Mouse (Mus musculus) limb, embryonic 15.5 days (tissue): ENCODE results near the gene Iqck. TPM values are rescaled to one million over a fixed set of nuclear protein-coding genes. Genes with fewer than 3 reads are reported as not detected.

ENCODE experiments used
- ATAC-seq: fragments of 200-750 bp; cut with Nextera tagmentation; 2 replicates; pipeline ENCODE4 v1.8.0; 2017; ENCODE audit warnings: low read depth, moderate TSS enrichment; ENCODE audit not compliant: insufficient number of reproducible peaks, low FRiP score, low TSS enrichment
- H3K27ac ChIP-seq: fragments of 300-500 bp; sonication (generic); 2 replicates; pipeline ENCODE4 v1.5.1; 2015; ENCODE audit warnings: moderate library complexity, mild to moderate bottlenecking, inconsistent platforms
- H3K27me3 ChIP-seq: fragments of 300-500 bp; sonication (generic); 2 replicates; pipeline ENCODE4 v1.6.1; 2015; ENCODE audit warnings: inconsistent platforms
- H3K36me3 ChIP-seq: fragments of 300-500 bp; sonication (generic); 2 replicates; pipeline ENCODE4 v1.6.1; 2015; ENCODE audit warnings: inconsistent platforms
- H3K4me1 ChIP-seq: fragments of 300-500 bp; sonication (generic); 2 replicates; pipeline ENCODE4 v1.6.1; 2015; ENCODE audit warnings: inconsistent platforms
- H3K4me2 ChIP-seq: fragments of 300-500 bp; sonication (generic); 2 replicates; pipeline ENCODE4 v1.6.1; 2015; ENCODE audit warnings: mild to moderate bottlenecking, inconsistent platforms
- H3K4me3 ChIP-seq: fragments of 300-500 bp; sonication (generic); 2 replicates; pipeline ENCODE4 v1.5.1; 2015; ENCODE audit warnings: mild to moderate bottlenecking, inconsistent platforms
- H3K9ac ChIP-seq: fragments of 300-500 bp; sonication (generic); 2 replicates; pipeline ENCODE4 v1.6.1; 2015; ENCODE audit warnings: inconsistent platforms
- H3K9me3 ChIP-seq: fragments of 300-500 bp; sonication (generic); 2 replicates; pipeline ENCODE4 v1.6.1; 2016; ENCODE audit warnings: inconsistent platforms
- WGBS: fragments of 180-500 bp; shearing (Covaris S2); methylation state at CpG from one replicate; pipeline ENCODE4 v1.1.7; 2015; 5-methylcytosine and 5-hydroxymethylcytosine counted together
- polyA plus RNA-seq: library from polyadenylated mRNA; unstranded; fragments of >200 nt; fragmentation: Nextera tagmentation; extraction: Ambion mirVana; gene quantifications from 2 replicates; pipeline ENCODE4 v1.2.1, GENCODE M21; 2015

The Iqck gene
- polyA plus RNA-seq, 1 experiment from 2014 or later, result 2.2 TPM

DNA sequence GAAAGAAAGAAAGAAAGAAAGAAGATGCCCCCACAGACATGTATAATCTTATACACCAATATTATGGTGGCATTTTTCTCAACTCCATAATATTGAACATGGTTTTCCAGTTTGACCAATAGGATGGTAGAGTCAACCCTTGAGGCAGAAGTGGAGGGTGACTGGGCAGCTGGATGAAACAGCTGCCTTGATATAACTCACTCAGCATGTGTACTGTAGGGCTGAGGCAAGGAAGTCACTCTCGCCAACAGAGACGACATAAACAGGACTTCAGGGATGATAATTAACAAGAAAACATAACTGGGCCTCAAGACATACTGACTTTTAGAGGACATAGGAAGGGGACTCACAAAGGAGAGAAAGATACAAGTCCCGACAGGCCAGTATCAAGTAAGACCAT, 946 bp upstream of the Iqck start:
- peaks cover 22% of the 10 kb centered on the region for H3K4me1 ChIP-seq
- H3K4me2 ChIP-seq, result peak overlapping the region; percentile 72
- H3K9me3 ChIP-seq, result no peaks in the 10 kb centered on the region
- WGBS, result 12% methylated on average over 3 of the region's 3 CpGs
- H3K4me3 ChIP-seq, result peak overlapping the region; percentile 78
- no peak for ATAC-seq
- peak overlapping the region; percentile 61 for H3K9ac ChIP-seq
- no peaks in the 10 kb centered on the region for H3K27me3 ChIP-seq
- H3K36me3 ChIP-seq, result peaks cover 39% of the 10 kb centered on the region
- no peak overlapping the region for H3K27ac ChIP-seq

GRCm38 (mm10) chr7:118855877-118856304, 339 bp downstream of the Iqck start, which contains the start of gene Knop1:
Gene Knop1, minus strand, starts transcription at chr7:118856254.
- WGBS, result under 1% methylated on average over 46 of the region's 46 CpGs

DNA sequence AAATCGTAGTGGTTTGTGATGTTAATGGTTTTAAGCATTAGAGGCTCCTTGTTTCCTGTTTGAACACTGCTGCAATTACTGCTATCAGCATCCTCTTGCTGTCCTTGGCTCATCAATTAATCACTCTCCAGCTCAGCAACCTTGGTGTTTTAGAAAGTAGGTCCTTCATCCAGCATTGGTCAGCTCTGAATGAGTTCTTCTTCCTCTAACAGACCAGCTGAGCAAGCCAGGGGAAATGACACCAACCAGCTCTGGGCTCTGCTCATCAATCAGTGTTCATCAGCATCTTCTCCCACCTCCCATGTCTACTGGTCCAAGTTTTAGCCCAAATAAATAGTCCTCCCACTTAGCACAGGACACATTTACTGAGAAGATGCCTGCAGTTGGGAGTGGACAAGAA, 3.1 kb downstream of the Iqck start:
- 86% methylated on average over 1 of the region's 1 CpGs for WGBS
- H3K27ac ChIP-seq, result no peak overlapping the region
- H3K4me3 ChIP-seq, result no peak overlapping the region
- H3K9ac ChIP-seq, result no peak overlapping the region
- no peaks in the 10 kb centered on the region for H3K27me3 ChIP-seq
- ATAC-seq, result no peak
- H3K9me3 ChIP-seq, result no peaks in the 10 kb centered on the region
- H3K4me2 ChIP-seq, result no peak overlapping the region
- H3K4me1 ChIP-seq, result peaks cover 15% of the 10 kb centered on the region
- no peaks in the 10 kb centered on the region for H3K36me3 ChIP-seq

More at GRCm38 (mm10) chr7:118855877-118856304, 339 bp downstream of the Iqck start, which contains the start of gene Knop1:
- Histone ChIP-seq H3K27ac (peak within 1 kb of the TSS; percentile 75), H3K4me2 (peak within 1 kb of the TSS; percentile 72), H3K4me1 (peaks cover 18% of the 10 kb centered on the region), H3K9me3 (no peaks in the 10 kb centered on the region), H3K4me3 (peak within 1 kb of the TSS; percentile 78), H3K9ac (peak within 1 kb of the TSS; percentile 61), H3K27me3 (no peaks in the 10 kb centered on the region), H3K36me3 (peaks cover 26% of the 10 kb centered on the region)
- ATAC-seq, result peak; percentile 65

DNA sequence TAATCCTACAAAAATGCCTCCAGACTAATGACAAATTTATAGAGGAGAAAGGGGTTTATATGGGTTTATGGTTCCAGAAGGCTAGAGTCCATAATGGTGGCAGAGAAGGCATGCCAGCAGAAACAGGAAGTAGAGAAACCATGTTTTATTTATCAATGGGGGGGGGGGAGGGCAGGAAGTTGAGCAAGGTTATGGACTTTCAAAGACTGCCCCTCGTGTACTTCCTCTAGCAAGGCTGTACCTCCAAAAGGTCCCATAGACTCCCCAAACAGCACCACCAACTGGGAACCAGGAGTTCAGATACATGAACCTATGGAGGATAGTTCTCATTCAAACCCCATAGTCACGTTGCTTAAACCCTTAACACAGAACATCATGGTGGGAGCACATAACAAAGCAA, 9.8 kb downstream of the Iqck start:
- Histone ChIP-seq H3K9me3 (no peaks in the 10 kb centered on the region), H3K27me3 (no peaks in the 10 kb centered on the region), H3K27ac (no peak overlapping the region), H3K4me2 (no peak overlapping the region), H3K36me3 (no peaks in the 10 kb centered on the region), H3K4me3 (no peak overlapping the region), H3K9ac (no peak overlapping the region), H3K4me1 (no peaks in the 10 kb centered on the region)
- ATAC-seq, result no peak
- 58% methylated on average over 2 of the region's 2 CpGs for WGBS

DNA sequence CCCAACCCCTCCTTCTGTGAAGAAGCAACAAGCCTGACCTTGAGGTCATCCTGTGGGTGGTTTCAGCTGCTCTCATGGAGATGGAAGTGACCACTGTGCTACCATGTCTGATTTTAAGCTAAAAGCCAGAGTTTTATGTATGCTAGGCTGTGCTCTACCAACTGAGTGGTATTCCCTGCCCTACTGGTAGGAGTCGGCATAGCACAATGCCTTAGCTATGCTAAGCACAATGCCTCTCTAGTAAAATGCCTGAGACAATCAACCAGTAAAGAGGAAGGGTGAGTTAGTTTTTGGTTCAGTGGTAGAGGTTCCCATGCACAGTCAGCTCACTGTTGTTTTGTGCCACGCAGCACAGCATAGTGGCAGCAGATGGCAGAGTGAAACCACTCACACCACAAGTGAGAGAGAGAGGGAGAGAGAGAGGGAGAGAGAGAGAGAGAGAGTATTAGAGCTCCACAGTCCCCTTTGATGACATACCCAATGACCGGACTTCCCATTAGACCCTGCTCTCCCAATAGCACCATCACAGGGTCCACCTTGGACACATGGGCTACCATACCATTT, 24.0 kb downstream of the Iqck start:
- Histone ChIP-seq H3K4me3 (no peak overlapping the region), H3K4me2 (no peak overlapping the region), H3K36me3 (no peaks in the 10 kb centered on the region), H3K9ac (no peak overlapping the region), H3K27ac (no peak overlapping the region), H3K4me1 (peaks cover 5% of the 10 kb centered on the region; the same call in 1 of the 2 replicates), H3K27me3 (no peaks in the 10 kb centered on the region), H3K9me3 (no peaks in the 10 kb centered on the region)
- no peak for ATAC-seq
- 85% methylated on average over 3 of the region's 3 CpGs for WGBS

DNA sequence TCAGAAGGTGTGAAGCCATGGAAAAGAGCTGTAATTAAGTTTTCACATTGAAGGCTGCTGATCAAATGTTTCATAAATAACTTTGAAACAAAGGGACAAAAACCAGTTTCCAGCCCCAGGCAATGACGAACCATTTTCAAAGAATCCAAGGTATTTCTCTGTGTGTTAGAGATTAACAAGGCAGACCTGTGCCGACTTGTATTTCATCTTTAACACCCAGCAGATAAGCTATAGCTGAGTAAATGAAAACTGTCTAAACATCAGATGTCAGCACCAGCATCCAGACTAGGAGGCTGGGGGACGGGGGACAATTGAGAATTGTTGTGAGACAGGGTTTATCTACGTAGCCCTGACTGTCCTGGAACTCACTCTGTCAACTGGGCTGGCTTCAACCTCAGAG, 28.4 kb downstream of the Iqck start:
- Histone ChIP-seq H3K36me3 (no peaks in the 10 kb centered on the region), H3K9ac (no peak overlapping the region), H3K27me3 (no peaks in the 10 kb centered on the region), H3K27ac (no peak overlapping the region), H3K4me3 (no peak overlapping the region), H3K4me2 (no peak overlapping the region), H3K9me3 (no peaks in the 10 kb centered on the region), H3K4me1 (peaks cover 6% of the 10 kb centered on the region; the same call in 1 of the 2 replicates)
- no peak for ATAC-seq
- WGBS, result 57% methylated on average over 4 of the region's 4 CpGs

DNA sequence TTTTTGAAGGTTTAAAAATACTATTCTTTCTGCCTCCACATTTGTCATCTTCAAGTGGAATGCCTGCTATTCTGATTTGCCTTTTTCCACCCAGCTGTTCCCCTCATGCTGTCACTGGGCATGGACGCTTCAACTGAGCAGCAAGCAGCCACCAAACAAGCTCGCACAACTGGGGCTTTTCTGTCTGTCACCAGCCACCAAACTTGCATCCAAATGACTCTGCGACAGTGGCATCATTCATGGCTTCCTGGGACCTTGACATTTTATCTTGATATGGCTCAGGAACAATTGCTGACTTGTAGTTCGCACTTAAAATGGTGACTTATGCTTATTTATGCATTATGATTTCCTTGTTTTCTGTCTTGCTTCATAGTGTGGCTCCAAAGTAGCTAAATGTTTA, 29.4 kb downstream of the Iqck start:
- 84% methylated on average over 4 of the region's 4 CpGs for WGBS
- Histone ChIP-seq H3K9me3 (no peaks in the 10 kb centered on the region), H3K27ac (no peak overlapping the region), H3K27me3 (no peaks in the 10 kb centered on the region), H3K36me3 (no peaks in the 10 kb centered on the region), H3K4me3 (no peak overlapping the region), H3K4me2 (no peak overlapping the region), H3K9ac (no peak overlapping the region), H3K4me1 (peaks cover 6% of the 10 kb centered on the region; the same call in 1 of the 2 replicates)
- no peak for ATAC-seq

DNA sequence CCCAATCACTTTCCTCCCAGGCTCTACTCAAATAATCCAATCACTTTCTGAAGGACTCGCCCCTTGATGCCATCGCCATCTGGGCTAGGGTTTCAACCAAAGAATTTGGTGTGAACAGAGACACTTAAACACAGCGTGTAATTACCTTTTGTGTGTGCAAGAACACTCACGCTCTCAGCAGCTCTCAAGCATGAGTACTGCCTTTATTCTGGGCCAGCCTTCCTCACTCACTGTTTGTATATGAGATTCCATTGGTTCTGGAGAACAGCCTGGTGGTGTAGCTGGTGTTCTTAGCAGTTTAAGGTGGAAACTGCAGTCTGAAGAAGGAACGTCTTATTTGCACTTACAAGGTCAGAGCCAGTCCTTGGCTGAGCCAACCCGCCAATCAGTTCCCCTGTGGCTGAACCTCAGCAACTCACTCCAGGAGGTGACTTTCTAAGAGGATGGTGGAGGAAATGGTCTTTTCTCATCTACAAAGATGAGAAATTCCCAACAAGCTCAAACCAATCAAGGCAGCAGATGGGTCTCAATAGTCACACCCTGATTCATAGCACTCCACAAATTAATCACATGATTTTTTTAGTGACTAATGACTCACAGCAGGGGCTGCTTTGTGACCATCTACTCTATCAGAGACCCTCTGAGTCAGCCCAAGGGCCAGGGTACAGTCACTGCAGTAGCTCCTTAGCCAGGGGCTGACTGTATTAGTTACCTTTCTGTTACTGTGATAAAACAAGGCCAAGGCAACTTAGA, 31.9 kb downstream of the Iqck start:
- Histone ChIP-seq H3K4me1 (peaks cover 6% of the 10 kb centered on the region; the same call in 1 of the 2 replicates), H3K4me3 (no peak overlapping the region), H3K4me2 (no peak overlapping the region), H3K36me3 (no peaks in the 10 kb centered on the region), H3K9me3 (no peaks in the 10 kb centered on the region), H3K27ac (no peak overlapping the region), H3K9ac (no peak overlapping the region), H3K27me3 (no peaks in the 10 kb centered on the region)
- 51% methylated on average over 6 of the region's 6 CpGs for WGBS
- no peak for ATAC-seq

GRCm38 (mm10) chr7:118889046-118889680, 33.6 kb downstream of the Iqck start:
- H3K4me2 ChIP-seq, result no peak overlapping the region
- H3K27ac ChIP-seq, result no peak overlapping the region
- peaks cover 2% of the 10 kb centered on the region; the same call in 1 of the 2 replicates for H3K4me1 ChIP-seq
- 16% methylated on average over 3 of the region's 3 CpGs for WGBS
- H3K4me3 ChIP-seq, result no peak overlapping the region
- H3K9me3 ChIP-seq, result no peaks in the 10 kb centered on the region
- H3K27me3 ChIP-seq, result no peaks in the 10 kb centered on the region
- no peak overlapping the region for H3K9ac ChIP-seq
- no peaks in the 10 kb centered on the region for H3K36me3 ChIP-seq
- no peak for ATAC-seq

DNA sequence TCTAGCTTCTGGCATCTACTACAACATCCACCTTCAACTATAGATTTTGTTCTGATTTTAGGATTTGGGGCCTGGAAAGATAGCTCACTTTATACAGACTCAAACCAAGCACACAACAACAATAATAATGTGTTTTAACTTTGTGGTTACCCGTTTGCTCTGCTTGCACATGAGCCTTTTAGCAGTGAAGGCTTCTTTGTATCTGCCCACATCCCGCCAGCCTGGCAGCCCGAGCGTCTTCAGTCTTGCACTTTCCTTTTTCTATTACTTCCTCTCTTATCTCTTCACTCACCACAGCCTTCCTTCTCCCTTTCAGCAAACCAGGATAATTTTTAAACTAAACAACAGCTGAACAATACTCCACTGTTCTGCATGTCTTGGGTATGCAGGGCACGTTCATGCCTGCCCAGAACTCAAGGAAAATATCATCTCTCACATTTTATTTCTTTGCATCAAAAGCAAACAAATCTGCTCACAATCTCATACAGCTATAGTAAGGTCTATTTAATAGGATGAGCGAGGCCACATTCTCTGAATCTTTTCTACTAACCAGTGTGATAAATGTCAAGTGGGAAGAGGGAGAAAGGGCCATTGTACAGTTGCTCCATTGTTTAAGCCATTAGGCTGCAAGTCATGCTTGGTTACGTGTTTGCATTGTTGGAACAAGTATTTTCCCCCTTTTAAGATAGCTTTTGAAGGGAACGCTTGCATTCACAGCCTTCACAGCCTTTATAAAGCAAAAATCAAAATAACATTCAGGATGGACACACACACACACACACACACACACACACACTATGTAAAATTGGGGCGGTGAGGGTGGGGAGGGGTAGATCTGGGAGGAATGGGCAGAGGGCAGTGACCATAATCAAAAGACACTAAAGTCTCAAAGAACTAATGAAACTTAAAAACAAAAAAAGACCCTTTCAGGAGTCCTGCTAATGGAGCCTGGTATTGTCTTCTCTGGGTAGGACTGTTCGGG, 40.2 kb downstream of the Iqck start:
- no peaks in the 10 kb centered on the region for H3K4me1 ChIP-seq
- WGBS, result 68% methylated on average over 10 of the region's 10 CpGs
- H3K27ac ChIP-seq, result no peak overlapping the region; the same call in 1 of the 2 replicates
- ATAC-seq, result no peak
- H3K36me3 ChIP-seq, result no peaks in the 10 kb centered on the region
- H3K4me2 ChIP-seq, result no peak overlapping the region
- no peak overlapping the region for H3K9ac ChIP-seq
- no peaks in the 10 kb centered on the region for H3K27me3 ChIP-seq
- H3K4me3 ChIP-seq, result no peak overlapping the region
- no peaks in the 10 kb centered on the region for H3K9me3 ChIP-seq

DNA sequence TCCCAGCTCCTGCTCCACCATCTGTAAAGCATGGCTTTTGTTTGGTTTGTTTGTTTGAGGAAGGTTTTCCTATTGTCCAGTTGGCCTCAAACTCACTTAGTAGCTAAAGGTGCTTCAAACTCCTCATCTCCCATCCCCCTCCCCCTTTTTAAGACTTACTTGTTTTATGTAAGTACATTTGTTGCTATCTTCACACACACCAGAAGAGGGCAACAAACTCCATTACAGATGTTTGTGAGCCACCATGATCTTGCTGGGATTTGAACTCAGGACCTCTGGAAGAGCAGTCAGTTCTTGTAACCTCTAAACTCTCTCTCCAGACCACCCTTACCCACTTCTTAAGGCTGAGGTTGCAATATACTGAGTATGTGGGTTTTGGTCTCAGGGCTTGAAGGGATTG, 42.5 kb downstream of the Iqck start:
- H3K36me3 ChIP-seq, result no peaks in the 10 kb centered on the region
- ATAC-seq, result no peak
- H3K4me3 ChIP-seq, result no peak overlapping the region
- H3K4me2 ChIP-seq, result no peak overlapping the region
- 0 out of 2 replicates have a peak, but pooled peaks cover 4% of the 10 kb centered on the region for H3K27me3 ChIP-seq
- H3K27ac ChIP-seq, result no peak overlapping the region
- peaks cover 9% of the 10 kb centered on the region for H3K4me1 ChIP-seq
- H3K9me3 ChIP-seq, result no peaks in the 10 kb centered on the region
- no peak overlapping the region for H3K9ac ChIP-seq
